Mouse (Mus musculus): ENCODE measurements at regions not wholly inside any gene's neighbourhood (a gene's known extent, or its start where the extent isn't known, plus 50 kb on each side); places are given as distances from the start of the nearest gene placed in this dataset.
A peak's percentile ranks its signal among the peaks of the same experiment; 100 is the strongest.
"Not testable (repeated sequence)": the region's sequence is repeated elsewhere in the genome, so short reads cannot be mapped to it uniquely, and the experiment has no call there.

DNA sequence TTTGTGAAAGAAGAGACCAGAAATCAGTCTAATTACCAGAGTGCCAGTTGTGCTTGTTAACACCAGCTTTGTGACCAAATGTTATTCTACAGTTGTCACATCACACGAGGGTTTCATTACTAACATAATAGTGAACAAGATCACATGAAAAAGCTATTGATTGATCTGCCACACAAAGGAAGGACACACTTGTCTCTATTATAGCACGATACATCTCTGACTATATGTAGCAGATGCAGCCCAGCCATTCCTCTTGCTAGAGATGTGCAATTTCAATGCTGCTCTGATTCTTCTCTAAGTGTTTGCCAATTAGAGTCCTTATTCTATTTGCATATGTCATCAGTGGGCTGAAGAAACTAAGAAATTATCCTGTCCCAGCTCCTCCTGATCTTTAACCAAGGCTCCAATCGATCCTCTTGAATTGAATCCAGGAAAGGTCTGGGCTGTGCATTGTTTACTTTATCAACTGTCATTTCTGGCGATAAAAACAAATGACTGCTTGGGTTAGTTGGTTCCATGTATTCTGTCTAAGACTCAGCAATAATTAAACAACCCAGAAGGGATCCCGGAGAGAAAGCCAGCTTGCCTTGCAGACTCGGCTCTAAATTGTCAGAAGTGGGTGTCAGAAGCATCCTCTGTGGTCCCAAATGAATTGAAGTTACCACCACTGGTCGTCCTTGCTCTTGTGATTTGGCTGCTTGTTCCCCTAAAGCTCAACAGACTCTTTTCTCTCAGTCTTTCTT, 551.7 kb upstream of the Ptbp2 start:
- Histone ChIP-seq H3K9ac (replicated peaks) (no peak overlapping the region), H3K4me2 (replicated peaks) (no peak overlapping the region), H3K27ac (replicated peaks) (peak overlapping the region; percentile 48), H3K4me1 (peaks cover 8% of the 10 kb centered on the region), H3K4me3 (no peak overlapping the region), H3K36me3 (no peaks in the 10 kb centered on the region), H3K9me3 (no peaks in the 10 kb centered on the region), H3K27me3 (no peaks in the 10 kb centered on the region)
- peak; percentile 26; the same call in 1 of the 2 replicates for ATAC-seq (replicated peaks)
- WGBS: 29% methylated on average over 7 of the region's 7 CpGs

DNA sequence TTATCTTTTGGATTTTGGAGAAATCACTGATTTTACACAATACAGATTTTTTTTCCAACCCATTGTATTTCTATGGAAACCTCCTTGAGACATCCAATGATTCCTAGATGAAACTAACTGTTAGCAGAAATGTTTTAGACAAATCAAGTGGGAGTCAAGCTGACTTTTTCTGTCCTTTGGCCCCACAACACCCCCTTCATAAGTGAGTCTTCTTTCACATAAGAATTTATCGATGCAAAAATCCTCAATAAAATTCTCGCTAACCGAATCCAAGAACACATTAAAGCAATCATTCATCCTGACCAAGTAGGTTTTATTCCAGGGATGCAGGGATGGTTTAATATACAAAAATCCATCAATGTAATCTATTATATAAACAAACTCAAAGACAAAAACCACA, 522.8 kb upstream of the Ptbp2 start:
- not testable (repeated sequence) for ATAC-seq (replicated peaks); H3K27me3 ChIP-seq; H3K4me2 ChIP-seq (replicated peaks); H3K9me3 ChIP-seq; H3K9ac ChIP-seq (replicated peaks); H3K4me1 ChIP-seq; H3K27ac ChIP-seq (replicated peaks); H3K4me3 ChIP-seq; H3K36me3 ChIP-seq
- 96% methylated on average over 3 of the region's 3 CpGs for WGBS

DNA sequence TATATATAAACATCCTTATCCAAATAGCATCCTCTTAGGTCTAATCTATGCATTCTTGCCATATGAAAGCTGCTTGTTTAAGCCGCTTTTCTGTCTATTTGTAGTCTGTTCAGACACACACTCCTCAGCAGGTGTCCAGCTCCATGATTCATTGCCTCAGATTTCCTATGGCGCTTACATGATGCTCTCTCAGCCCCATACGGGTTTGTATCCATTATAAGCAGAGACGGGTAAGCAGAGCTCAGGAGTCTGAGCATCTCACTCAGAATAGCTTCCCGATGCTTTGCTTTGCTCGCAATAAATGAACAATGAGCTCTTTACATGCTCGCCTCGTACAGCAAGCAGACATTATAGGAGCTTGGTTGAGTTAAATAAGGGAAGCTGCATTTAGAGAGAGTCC, 521.3 kb upstream of the Ptbp2 start:
- no peaks in the 10 kb centered on the region for H3K36me3 ChIP-seq
- WGBS: 35% methylated on average over 8 of the region's 8 CpGs
- ATAC-seq (replicated peaks): no peak
- no peak overlapping the region for H3K4me3 ChIP-seq
- H3K4me2 ChIP-seq (replicated peaks): no peak overlapping the region
- H3K9me3 ChIP-seq: no peaks in the 10 kb centered on the region
- no peaks in the 10 kb centered on the region for H3K27me3 ChIP-seq
- H3K4me1 ChIP-seq: peaks cover 7% of the 10 kb centered on the region
- H3K9ac ChIP-seq (replicated peaks): no peak overlapping the region
- no peak overlapping the region for H3K27ac ChIP-seq (replicated peaks)

All from forebrain, embryonic 15.5 days (tissue).